Mouse (Mus musculus): Measurements from ENCODE around the gene Srsf9. TPM values are rescaled to one million over a fixed set of nuclear protein-coding genes. Genes with fewer than 3 reads are reported as not detected.
A peak's percentile ranks its signal among the peaks of the same experiment; 100 is the strongest.

Gene Srsf9
- polyA plus RNA-seq, 1 experiment from 2014 or later, result 61.4 TPM

GRCm38 (mm10) chr5:115312816-115313667 lies 13.9 kb upstream of the Srsf9 start:
- WGBS (ENCODE audit: missing documents), result 54% methylated on average over 10 of the region's 10 CpGs
- no peak overlapping the region for H3K27ac ChIP-seq

GRCm38 (mm10) chr5:115313668-115313943 lies 13.4 kb upstream of the Srsf9 start:
- Histone ChIP-seq H3K79me2 (ENCODE audit: inconsistent target) (no peaks in the 10 kb centered on the region), H3K36me3 (ENCODE audit: inconsistent target) (no peaks in the 10 kb centered on the region), H3K27ac (no peak overlapping the region), H3K4me3 (ENCODE audit: inconsistent target) (no peak overlapping the region)
- WGBS (ENCODE audit: missing documents), result 97% methylated on average over 5 of the region's 5 CpGs

More at GRCm38 (mm10) chr5:115312816-115313667, 13.9 kb upstream of the Srsf9 start:
- H3K36me3 ChIP-seq (ENCODE audit: inconsistent target), result no peaks in the 10 kb centered on the region
- no peaks in the 10 kb centered on the region for H3K79me2 ChIP-seq (ENCODE audit: inconsistent target)
- H3K4me3 ChIP-seq (ENCODE audit: inconsistent target), result no peak overlapping the region

- WGBS (ENCODE audit: missing documents), result 72% methylated on average over 14 of the region's 14 CpGs
- Histone ChIP-seq H3K36me3 (ENCODE audit: inconsistent target) (no peaks in the 10 kb centered on the region), H3K4me3 (ENCODE audit: inconsistent target) (no peak overlapping the region), H3K79me2 (ENCODE audit: inconsistent target) (no peaks in the 10 kb centered on the region), H3K27ac (no peak overlapping the region)
Observed at GRCm38 (mm10) chr5:115316968-115317644, 9.9 kb upstream of the Srsf9 start.

- no peak overlapping the region for H3K4me3 ChIP-seq (ENCODE audit: inconsistent target)
- H3K27ac ChIP-seq, result no peak overlapping the region
- no peaks in the 10 kb centered on the region for H3K79me2 ChIP-seq (ENCODE audit: inconsistent target)
- no peaks in the 10 kb centered on the region for H3K36me3 ChIP-seq (ENCODE audit: inconsistent target)
- WGBS (ENCODE audit: missing documents), result 61% methylated on average over 10 of the region's 10 CpGs
Observed at GRCm38 (mm10) chr5:115317645-115318328, 9.2 kb upstream of the Srsf9 start.

- H3K79me2 ChIP-seq (ENCODE audit: inconsistent target), result no peaks in the 10 kb centered on the region
- H3K4me3 ChIP-seq (ENCODE audit: inconsistent target), result peak overlapping the region; percentile 21; the same call in 1 of the 2 replicates
- no peaks in the 10 kb centered on the region for H3K36me3 ChIP-seq (ENCODE audit: inconsistent target)
- H3K27ac ChIP-seq, result no peak overlapping the region
- 7% methylated on average over 16 of the region's 22 CpGs for WGBS (ENCODE audit: missing documents)
Observed at GRCm38 (mm10) chr5:115319004-115319940, 7.7 kb upstream of the Srsf9 start.

GRCm38 (mm10) chr5:115326256-115326831 lies 633 bp upstream of the Srsf9 start:
- peaks cover 12% of the 10 kb centered on the region for H3K36me3 ChIP-seq (ENCODE audit: inconsistent target)
- H3K4me3 ChIP-seq (ENCODE audit: inconsistent target), result peak overlapping the region; percentile 80
- WGBS (ENCODE audit: missing documents), result 27% methylated on average over 11 of the region's 11 CpGs
- H3K79me2 ChIP-seq (ENCODE audit: inconsistent target), result peaks cover 49% of the 10 kb centered on the region
- H3K27ac ChIP-seq, result peak overlapping the region; percentile 57

- Histone ChIP-seq H3K4me3 (ENCODE audit: inconsistent target) (peak overlapping the region; percentile 62), H3K36me3 (ENCODE audit: inconsistent target) (peaks cover 14% of the 10 kb centered on the region), H3K27ac (peak overlapping the region; percentile 36), H3K79me2 (ENCODE audit: inconsistent target) (peaks cover 64% of the 10 kb centered on the region)
- 3% methylated on average over 45 of the region's 55 CpGs for WGBS (ENCODE audit: missing documents)
Observed at GRCm38 (mm10) chr5:115327610-115328548, 902 bp downstream of the Srsf9 start.

GRCm38 (mm10) chr5:115330955-115331354 lies 4.0 kb downstream of the Srsf9 start:
- peaks cover 78% of the 10 kb centered on the region for H3K79me2 ChIP-seq (ENCODE audit: inconsistent target)
- 87% methylated on average over 9 of the region's 9 CpGs for WGBS (ENCODE audit: missing documents)
- peaks cover 27% of the 10 kb centered on the region for H3K36me3 ChIP-seq (ENCODE audit: inconsistent target)
- H3K27ac ChIP-seq, result no peak overlapping the region
- H3K4me3 ChIP-seq (ENCODE audit: inconsistent target), result no peak overlapping the region

GRCm38 (mm10) chr5:115333626-115334025 lies 6.6 kb downstream of the Srsf9 start:
- H3K36me3 ChIP-seq (ENCODE audit: inconsistent target), result peaks cover 27% of the 10 kb centered on the region
- WGBS (ENCODE audit: missing documents), result 25% methylated on average over 3 of the region's 3 CpGs

GRCm38 (mm10) chr5:115340007-115340406 lies 13.0 kb downstream of the Srsf9 start:
- WGBS (ENCODE audit: missing documents), result 14% methylated on average over 7 of the region's 7 CpGs
- Histone ChIP-seq H3K27ac (no peak overlapping the region), H3K79me2 (ENCODE audit: inconsistent target) (peaks cover 92% of the 10 kb centered on the region)

More at GRCm38 (mm10) chr5:115333626-115334025, 6.6 kb downstream of the Srsf9 start:
- Histone ChIP-seq H3K4me3 (ENCODE audit: inconsistent target) (no peak overlapping the region), H3K79me2 (ENCODE audit: inconsistent target) (peaks cover 83% of the 10 kb centered on the region), H3K27ac (peak overlapping the region; percentile 66)

GRCm38 (mm10) chr5:115340577-115341313 lies 13.8 kb downstream of the Srsf9 start, which contains the start of the genes Gatc and Triap1:
TSS of gene Gatc (minus strand) at chr5:115341178.
TSS of gene Triap1 (plus strand) at chr5:115341225.
- H3K79me2 ChIP-seq (ENCODE audit: inconsistent target), result peaks cover 92% of the 10 kb centered on the region
- peaks cover 32% of the 10 kb centered on the region for H3K36me3 ChIP-seq (ENCODE audit: inconsistent target)
- WGBS (ENCODE audit: missing documents), result 0% methylated on average over 58 of the region's 62 CpGs
- H3K27ac ChIP-seq, result peak within 1 kb of the TSS; percentile 65
- peak within 1 kb of the TSS; percentile 94 for H3K4me3 ChIP-seq (ENCODE audit: inconsistent target)

More at GRCm38 (mm10) chr5:115340007-115340406, 13.0 kb downstream of the Srsf9 start:
- Histone ChIP-seq H3K4me3 (ENCODE audit: inconsistent target) (peak overlapping the region; percentile 94), H3K36me3 (ENCODE audit: inconsistent target) (peaks cover 31% of the 10 kb centered on the region)

Data from macrophage (primary cell).